In the genomic region with DNA sequence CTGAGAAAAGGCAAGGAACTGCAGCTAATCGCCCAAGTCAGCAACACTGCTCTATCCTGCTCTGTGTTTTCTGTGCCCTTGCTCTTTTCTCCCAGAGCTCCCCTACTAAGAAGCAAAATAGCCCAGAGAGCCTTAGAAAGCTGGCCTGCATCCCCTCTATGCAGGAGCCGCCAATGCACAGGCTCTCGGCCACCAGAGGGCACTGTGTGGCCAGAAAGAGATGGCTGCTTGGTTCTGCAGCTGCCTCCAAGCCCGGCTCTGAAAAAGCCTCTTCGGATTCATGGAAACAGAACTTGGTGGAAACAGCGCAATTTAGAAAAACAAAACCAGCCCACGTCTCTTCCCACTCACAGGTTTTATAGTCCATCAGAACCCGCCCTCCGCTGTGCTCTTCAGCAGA, we compare ENCODE assay signal across 9 mouse cellular contexts.
DNase-seq lines count a peak whose midpoint lies in the region; ATAC-seq and TF ChIP-seq lines count a peak whose summit lies in the region.
"Had no signal": no experiment of that assay in that cellular context is flagged by ENCODE, and none has a peak within 500 bp of the region (broad histone marks: within the 10 kb centered on the region; RNA-seq: fewer than 3 reads in every experiment).

No protein-coding gene starts in this region.

- ATAC-seq in megakaryocyte, adult 5-6 weeks (ENCODE audit: poor library complexity, severe bottlenecking), result no peak

- H3K36me3 ChIP-seq in midbrain, embryonic 10.5 days, result no peaks in the 10 kb centered on the region
- H3K36me3 ChIP-seq: limb, embryonic 15.5 days had no signal

- intact Hi-C loops in heart, postnatal 25 days (cut with DNase I), result no loop called here

- WGBS in midbrain, embryonic 10.5 days, result 18% methylated on average over 9 of the region's 9 CpGs

- peak; percentile 64 for DNase-seq in Muller cell, postnatal 12 days (ENCODE audit: inconsistent ontology term)
- peak; percentile 95 for DNase-seq in brain, adult 2 months (ENCODE audit: low read depth, low spot score)
- peak; percentile 1 for DNase-seq in heart, postnatal 25 days (ENCODE audit: low spot score)
- peak; percentile 82 to 94 for DNase-seq in layer of hippocampus, postnatal 25 days (ENCODE audit: extremely low spot score in 1 of 2, low spot score in 1 of 2)
- peak; percentile 76 for DNase-seq in midbrain, embryonic 10.5 days (ENCODE audit: low spot score)
- DNase-seq in right cerebral cortex, postnatal 36 days (ENCODE audit: low spot score in 2 of 2), result peak; percentile 81 to 84

- H3K4me3 ChIP-seq in embryonic fibroblast, embryonic 13.5 days (ENCODE audit: insufficient read depth, low read length), result no peak overlapping the region
- H3K4me3 ChIP-seq in midbrain, embryonic 10.5 days, result no peak overlapping the region
- H3K4me3 ChIP-seq: limb, embryonic 15.5 days had no signal

- no peaks in the 10 kb centered on the region for H3K4me1 ChIP-seq in embryonic fibroblast, embryonic 13.5 days (ENCODE audit: control insufficient read depth, insufficient read depth, low read length)
- no peaks in the 10 kb centered on the region for H3K4me1 ChIP-seq in midbrain, embryonic 10.5 days
- H3K4me1 ChIP-seq: limb, embryonic 15.5 days had no signal

- no peak overlapping the region for H3K27ac ChIP-seq in embryonic fibroblast, embryonic 13.5 days (ENCODE audit: insufficient read depth, low read length)
- no peak overlapping the region for H3K27ac ChIP-seq in midbrain, embryonic 10.5 days (replicated peaks)
- H3K27ac ChIP-seq: limb, embryonic 15.5 days had no signal

- TF ChIP-seq POLR2A in embryonic fibroblast, embryonic 13.5 days (IDR thresholded peaks at IDR 0.05; ENCODE audit: low read depth, low read length), result no peak

- no peaks in the 10 kb centered on the region for H3K27me3 ChIP-seq in midbrain, embryonic 10.5 days (ENCODE audit: low read depth, poor library complexity, severe bottlenecking)
- H3K27me3 ChIP-seq: limb, embryonic 15.5 days had no signal

- TF ChIP-seq CTCF in embryonic fibroblast, embryonic 13.5 days (IDR thresholded peaks at IDR 0.05; ENCODE audit: borderline replicate concordance, insufficient read depth, low read length), result peak; percentile 60

- H3K9me3 ChIP-seq in midbrain, embryonic 10.5 days (replicated peaks), result no peaks in the 10 kb centered on the region
- H3K9me3 ChIP-seq: limb, embryonic 15.5 days had no signal

Comparison
In these comparisons a context has a peak if more than half of its experiments do, and no peak if none do; other contexts are left out.
1. DNase-seq: peak in every context shown above with its lines; median percentile 95 in brain, adult 2 months; 88 in layer of hippocampus, postnatal 25 days; 82 in right cerebral cortex, postnatal 36 days; 76 in midbrain, embryonic 10.5 days; 64 in Muller cell, postnatal 12 days; 1 in heart, postnatal 25 days.